Mouse (Mus musculus): Measurements from ENCODE around the gene Tns4. TPM values are rescaled to one million over a fixed set of nuclear protein-coding genes. Genes with fewer than 3 reads are reported as not detected.

The Tns4 gene
- polyA plus RNA-seq, 1 experiment from 2014 or later: 0.84 TPM

DNA sequence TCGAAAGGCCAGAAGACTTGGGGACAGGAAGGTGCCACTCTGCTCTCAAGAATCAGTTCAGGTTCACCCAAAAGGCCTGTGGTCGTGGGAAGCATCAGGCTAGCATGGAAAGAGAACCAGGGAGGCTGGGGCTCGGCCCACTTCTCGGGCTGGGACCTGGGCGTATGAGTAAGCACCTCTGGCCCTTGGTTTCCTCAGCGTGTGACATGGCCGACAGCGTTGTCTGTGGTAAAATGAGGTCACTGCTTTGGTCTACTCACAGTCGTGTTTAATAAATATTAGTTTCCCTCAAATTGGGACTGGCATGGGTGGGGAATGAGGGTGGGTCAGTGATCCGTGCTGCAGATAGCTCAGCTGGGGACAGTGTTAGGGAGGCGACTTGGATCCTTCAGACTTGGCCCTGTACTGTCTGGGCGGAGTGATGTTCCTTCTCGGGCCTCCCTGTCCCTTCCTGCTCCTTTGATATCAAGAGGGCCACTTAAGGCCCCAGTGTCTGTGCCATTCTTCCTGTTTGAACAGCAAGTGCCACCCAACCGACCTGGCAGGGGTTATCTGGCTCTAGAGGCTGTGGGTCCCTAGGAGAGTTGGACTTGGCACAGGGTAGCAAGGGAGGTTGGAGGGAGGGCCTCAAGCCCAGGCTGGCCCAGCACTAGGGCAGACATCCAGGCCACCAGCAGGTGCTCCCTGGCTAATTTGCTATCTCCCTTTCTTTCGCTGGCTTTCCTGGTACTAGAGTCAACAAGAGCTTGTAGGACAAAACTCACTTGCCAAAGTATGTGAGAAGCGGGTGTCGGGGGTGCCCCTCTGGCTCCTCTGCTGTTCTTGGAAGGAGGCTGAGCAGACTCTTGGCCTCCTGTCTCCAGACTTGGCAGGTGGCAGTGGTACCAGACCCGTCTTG lies 38.9 kb upstream of the Tns4 start:
- 0 out of 2 replicates have a peak, but pooled peaks cover 4% of the 10 kb centered on the region for H3K9me3 ChIP-seq (replicated peaks)
- WGBS: 88% methylated on average over 18 of the region's 18 CpGs
- H3K27me3 ChIP-seq (ENCODE audit: low read depth, poor library complexity, severe bottlenecking): no peaks in the 10 kb centered on the region
- H3K4me3 ChIP-seq: no peak overlapping the region
- H3K27ac ChIP-seq (replicated peaks): peak overlapping the region; percentile 28
- no peak for DNase-seq (ENCODE audit: low spot score)
- peaks cover 59% of the 10 kb centered on the region for H3K4me1 ChIP-seq
- no peaks in the 10 kb centered on the region for H3K36me3 ChIP-seq

DNA sequence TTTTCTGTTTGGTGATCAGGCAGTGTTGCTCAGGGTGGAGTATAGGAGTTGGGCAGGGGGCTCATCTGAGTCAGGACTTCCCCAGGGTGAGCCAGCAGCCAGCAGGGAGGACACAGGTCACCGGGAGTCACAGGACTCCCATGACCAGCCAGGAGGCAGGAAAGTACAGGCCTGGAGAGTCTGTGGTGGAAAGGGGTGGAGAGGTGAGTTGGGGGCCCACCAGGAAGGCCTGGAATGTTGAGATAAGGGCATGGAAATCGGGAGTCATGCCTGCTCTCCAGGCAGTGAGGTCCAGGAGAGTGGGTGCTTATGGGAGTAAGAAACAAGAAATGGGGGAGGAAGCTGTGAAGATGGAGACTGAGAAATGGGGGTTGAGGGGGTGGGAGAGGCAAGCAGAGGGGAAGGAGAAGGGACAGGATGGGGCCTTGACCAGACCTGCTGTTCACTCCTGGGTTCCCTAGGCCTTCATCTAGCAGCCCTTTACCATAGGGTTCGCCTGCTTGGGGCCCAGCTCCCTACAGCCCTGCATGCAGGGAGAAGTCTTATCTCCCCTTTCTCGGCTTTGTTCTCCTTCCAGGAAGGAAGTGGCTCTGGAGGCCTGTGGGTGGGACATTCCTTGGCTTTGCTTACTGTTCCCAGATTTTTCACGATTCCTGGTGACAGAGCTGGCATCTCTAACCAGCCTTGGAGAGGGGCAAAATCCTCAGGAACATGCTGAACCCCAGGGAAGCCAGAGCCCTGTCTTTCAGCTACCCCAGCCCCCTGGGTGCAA lies 37.6 kb upstream of the Tns4 start:
- no peaks in the 10 kb centered on the region for H3K36me3 ChIP-seq
- H3K9me3 ChIP-seq (replicated peaks): 0 out of 2 replicates have a peak, but pooled peaks cover 4% of the 10 kb centered on the region
- peaks cover 56% of the 10 kb centered on the region for H3K4me1 ChIP-seq
- H3K4me3 ChIP-seq: no peak overlapping the region
- H3K27me3 ChIP-seq (ENCODE audit: low read depth, poor library complexity, severe bottlenecking): no peaks in the 10 kb centered on the region
- H3K27ac ChIP-seq (replicated peaks): peak overlapping the region; percentile 74
- no peak for DNase-seq (ENCODE audit: low spot score)
- 40% methylated on average over 5 of the region's 5 CpGs for WGBS

DNA sequence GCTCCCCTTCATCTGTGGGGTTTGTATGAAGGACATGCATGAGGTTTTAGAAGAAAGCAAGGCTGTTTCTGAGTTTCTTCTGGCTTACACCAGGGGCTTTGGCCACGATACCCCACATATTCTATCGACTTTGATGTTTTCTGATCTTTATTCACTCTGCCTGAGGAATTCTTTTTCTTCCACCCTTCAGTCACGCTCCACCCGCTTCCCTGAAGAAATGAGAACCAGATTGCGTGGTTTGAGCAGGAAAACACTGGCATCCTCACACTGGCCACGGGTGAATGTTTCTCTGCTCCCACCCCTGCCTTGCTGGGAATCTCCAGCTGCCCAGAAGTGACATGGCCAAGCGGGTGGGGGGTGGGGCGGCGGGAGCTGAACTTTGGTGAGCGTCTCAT lies 35.5 kb upstream of the Tns4 start:
- Histone ChIP-seq H3K27ac (replicated peaks) (peak overlapping the region; percentile 39; the same call in 1 of the 2 replicates), H3K9me3 (replicated peaks) (0 out of 2 replicates have a peak, but pooled peaks cover 4% of the 10 kb centered on the region), H3K4me1 (peaks cover 62% of the 10 kb centered on the region), H3K27me3 (ENCODE audit: low read depth, poor library complexity, severe bottlenecking) (no peaks in the 10 kb centered on the region), H3K4me3 (no peak overlapping the region), H3K36me3 (no peaks in the 10 kb centered on the region)
- 53% methylated on average over 10 of the region's 10 CpGs for WGBS
- DNase-seq (ENCODE audit: low spot score): no peak

DNA sequence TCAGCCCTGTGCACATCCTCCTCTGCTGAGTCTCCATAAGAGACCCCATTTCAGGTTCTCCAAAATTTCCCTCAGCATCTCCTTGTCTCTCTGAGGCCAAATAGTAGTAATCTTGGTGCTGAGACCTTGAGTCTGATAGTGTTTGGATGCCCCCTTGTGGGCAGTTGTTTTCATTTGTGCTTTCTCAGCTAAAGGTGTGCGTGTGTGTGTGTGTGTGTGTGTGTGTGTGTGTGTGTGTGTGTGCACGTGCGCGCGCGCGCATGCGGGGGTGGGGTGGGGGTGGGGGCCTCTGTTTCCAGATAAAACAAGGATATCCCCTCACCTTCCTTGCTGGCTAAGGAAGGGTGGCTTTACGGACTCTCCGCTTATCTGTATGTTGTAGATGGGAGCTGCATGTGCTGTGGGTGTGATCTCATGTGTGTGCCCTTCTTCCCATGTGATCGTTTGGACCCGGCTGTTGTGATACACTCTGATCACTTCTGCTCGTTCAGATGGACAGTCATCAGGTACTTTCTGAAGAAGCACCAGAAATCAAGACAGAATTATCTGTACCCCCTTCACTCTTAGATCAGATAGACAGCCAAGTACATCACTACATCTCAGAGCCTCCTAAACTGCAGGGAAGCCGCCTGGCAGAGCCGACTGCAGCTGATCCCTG lies 35.0 kb upstream of the Tns4 start:
- Histone ChIP-seq H3K4me1 (peaks cover 67% of the 10 kb centered on the region), H3K27me3 (ENCODE audit: low read depth, poor library complexity, severe bottlenecking) (no peaks in the 10 kb centered on the region), H3K27ac (replicated peaks) (no peak overlapping the region), H3K4me3 (no peak overlapping the region), H3K36me3 (no peaks in the 10 kb centered on the region), H3K9me3 (replicated peaks) (0 out of 2 replicates have a peak, but pooled peaks cover 4% of the 10 kb centered on the region)
- peak; percentile 63 for DNase-seq (ENCODE audit: low spot score)
- WGBS: 41% methylated on average over 15 of the region's 15 CpGs

DNA sequence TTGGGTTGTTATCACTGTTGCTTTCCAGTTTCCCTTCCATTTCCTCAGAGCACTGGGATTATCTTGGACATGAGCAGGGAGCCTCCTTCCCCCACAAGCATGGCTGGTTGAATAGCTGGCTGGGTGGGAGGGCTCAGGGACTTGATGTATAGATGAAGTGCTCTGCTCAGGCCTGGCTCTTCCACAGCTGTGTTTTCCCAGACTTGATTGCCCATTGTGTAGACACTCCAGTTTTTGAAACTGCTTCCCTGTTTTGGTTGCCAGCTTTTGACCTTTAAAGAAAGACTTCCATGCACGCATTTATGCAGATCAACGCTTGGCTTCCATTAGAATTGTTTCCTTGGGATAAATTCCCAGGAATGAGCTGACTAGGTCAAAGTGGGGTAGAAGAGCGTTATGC lies 33.6 kb upstream of the Tns4 start:
- no peaks in the 10 kb centered on the region for H3K36me3 ChIP-seq
- peaks cover 67% of the 10 kb centered on the region for H3K4me1 ChIP-seq
- H3K27me3 ChIP-seq (ENCODE audit: low read depth, poor library complexity, severe bottlenecking): no peaks in the 10 kb centered on the region
- 85% methylated on average over 3 of the region's 3 CpGs for WGBS
- no peak overlapping the region for H3K27ac ChIP-seq (replicated peaks)
- peaks cover 4% of the 10 kb centered on the region; the same call in 1 of the 2 replicates for H3K9me3 ChIP-seq (replicated peaks)
- no peak for DNase-seq (ENCODE audit: low spot score)
- no peak overlapping the region for H3K4me3 ChIP-seq

DNA sequence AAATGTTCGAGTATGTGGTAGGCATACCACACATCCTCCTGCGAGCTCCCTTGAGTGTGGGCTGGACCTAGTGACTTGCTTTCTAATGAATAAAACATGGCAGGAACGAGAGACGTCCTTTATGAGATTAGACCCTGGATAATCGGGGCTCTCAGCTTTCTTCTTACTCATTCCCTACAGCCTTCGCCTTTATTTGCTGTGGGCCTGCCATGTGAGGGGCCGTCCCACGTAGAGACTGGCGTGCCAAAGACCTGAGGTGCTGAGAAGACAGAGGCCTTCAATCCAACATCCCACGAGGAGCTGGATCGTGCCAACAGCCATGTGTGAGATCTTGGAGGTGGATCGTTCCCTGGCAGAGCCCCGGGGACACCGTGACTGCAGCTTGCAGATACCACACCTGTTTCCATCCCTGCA lies 32.1 kb upstream of the Tns4 start:
- DNase-seq (ENCODE audit: low spot score): peak; percentile 36
- H3K9me3 ChIP-seq (replicated peaks): peaks cover 4% of the 10 kb centered on the region; the same call in 1 of the 2 replicates
- no peaks in the 10 kb centered on the region for H3K36me3 ChIP-seq
- peak overlapping the region; percentile 74 for H3K27ac ChIP-seq (replicated peaks)
- WGBS: 51% methylated on average over 14 of the region's 14 CpGs
- H3K4me1 ChIP-seq: peaks cover 56% of the 10 kb centered on the region
- H3K27me3 ChIP-seq (ENCODE audit: low read depth, poor library complexity, severe bottlenecking): no peaks in the 10 kb centered on the region
- H3K4me3 ChIP-seq: 0 out of 2 replicates have a peak overlapping the region, but pooled peaks have one; percentile 14

DNA sequence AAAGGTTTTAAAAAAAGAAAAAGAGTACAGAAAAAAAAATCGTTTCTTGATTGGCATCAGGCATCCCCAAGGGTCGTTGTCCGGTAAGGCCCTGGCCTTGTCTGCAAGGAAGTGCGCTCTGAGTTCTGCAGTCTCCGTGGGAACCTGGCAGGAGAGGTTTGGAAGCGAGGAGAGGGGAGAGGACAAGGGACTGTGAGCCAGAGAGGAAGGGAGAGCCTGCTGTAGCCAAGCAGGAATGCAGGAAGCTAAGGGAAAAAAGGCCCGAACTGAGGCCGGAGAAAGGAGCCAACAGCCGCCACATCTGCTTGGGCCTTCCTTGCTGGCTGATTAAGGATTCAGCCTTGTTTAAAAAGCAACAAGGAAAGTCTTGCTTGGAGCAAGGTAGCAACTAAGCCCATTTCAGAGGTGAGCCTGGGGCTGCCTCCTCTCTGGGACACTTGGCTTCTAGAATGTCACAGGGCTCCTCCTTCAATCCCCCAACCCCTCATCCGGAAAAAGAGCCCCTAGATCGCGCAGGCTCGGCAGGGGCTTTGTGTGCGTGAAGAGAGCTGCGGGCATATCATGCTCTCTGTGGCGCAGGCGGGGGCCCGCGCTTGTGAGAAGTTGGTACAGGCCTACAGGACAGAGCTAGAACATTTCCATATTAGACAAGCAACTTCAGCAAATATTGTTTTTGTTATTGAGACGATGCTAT lies 31.6 kb upstream of the Tns4 start:
- Histone ChIP-seq H3K36me3 (no peaks in the 10 kb centered on the region), H3K27ac (replicated peaks) (peak overlapping the region; percentile 74), H3K9me3 (replicated peaks) (peaks cover 4% of the 10 kb centered on the region; the same call in 1 of the 2 replicates), H3K4me3 (0 out of 2 replicates have a peak overlapping the region, but pooled peaks have one; percentile 14), H3K4me1 (peaks cover 53% of the 10 kb centered on the region), H3K27me3 (ENCODE audit: low read depth, poor library complexity, severe bottlenecking) (no peaks in the 10 kb centered on the region)
- 50% methylated on average over 20 of the region's 20 CpGs for WGBS
- peak; percentile 46 for DNase-seq (ENCODE audit: low spot score)

DNA sequence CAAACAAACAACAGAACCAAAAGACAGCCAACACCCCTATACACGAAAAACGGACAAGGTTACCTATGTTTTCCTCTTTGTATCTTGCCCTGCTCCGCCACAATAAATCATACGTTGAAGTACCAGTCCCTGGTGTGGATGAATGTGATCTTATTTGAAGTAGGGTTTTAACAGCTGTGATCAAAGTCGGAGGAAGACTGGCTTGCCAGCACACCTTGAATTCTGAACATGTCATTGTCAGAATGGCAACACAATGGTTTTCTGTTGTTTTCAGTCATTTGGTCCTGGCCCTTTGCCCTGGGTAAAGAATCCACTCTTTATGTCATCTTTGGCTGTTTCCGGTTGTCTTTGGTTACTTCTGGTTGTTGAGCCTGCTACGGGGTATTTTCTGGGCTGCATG lies 29.9 kb upstream of the Tns4 start:
- no peaks in the 10 kb centered on the region for H3K36me3 ChIP-seq
- no peak overlapping the region for H3K27ac ChIP-seq (replicated peaks)
- H3K4me1 ChIP-seq: peaks cover 37% of the 10 kb centered on the region
- WGBS: 89% methylated on average over 7 of the region's 7 CpGs
- H3K27me3 ChIP-seq (ENCODE audit: low read depth, poor library complexity, severe bottlenecking): no peaks in the 10 kb centered on the region
- peaks cover 4% of the 10 kb centered on the region; the same call in 1 of the 2 replicates for H3K9me3 ChIP-seq (replicated peaks)
- no peak overlapping the region for H3K4me3 ChIP-seq
- DNase-seq (ENCODE audit: low spot score): no peak

DNA sequence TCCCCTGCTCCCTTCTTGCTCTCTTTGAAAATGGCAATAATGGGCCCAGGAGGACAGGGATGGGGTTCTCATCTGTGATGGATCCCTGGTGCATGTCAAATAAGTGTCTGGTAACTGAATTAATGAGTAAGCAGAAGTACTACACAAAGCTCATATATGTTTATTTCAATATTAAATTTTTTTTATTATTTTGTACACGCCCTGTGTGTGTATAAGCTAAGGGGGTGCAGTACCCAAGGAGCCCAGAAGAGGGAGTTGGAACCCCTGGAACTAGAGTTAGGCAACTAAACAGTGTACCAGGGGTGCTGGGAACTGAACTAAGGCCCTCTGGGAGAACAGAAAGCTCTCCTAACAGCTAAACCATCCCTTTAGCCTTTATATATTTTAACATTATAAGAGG lies 29.3 kb upstream of the Tns4 start:
- no peak for DNase-seq (ENCODE audit: low spot score)
- peaks cover under 1% of the 10 kb centered on the region; the same call in 1 of the 2 replicates for H3K9me3 ChIP-seq (replicated peaks)
- peaks cover 42% of the 10 kb centered on the region for H3K4me1 ChIP-seq
- no peak overlapping the region for H3K27ac ChIP-seq (replicated peaks)
- no peaks in the 10 kb centered on the region for H3K27me3 ChIP-seq (ENCODE audit: low read depth, poor library complexity, severe bottlenecking)
- 94% methylated on average over 1 of the region's 1 CpGs for WGBS
- H3K36me3 ChIP-seq: no peaks in the 10 kb centered on the region
- no peak overlapping the region for H3K4me3 ChIP-seq

DNA sequence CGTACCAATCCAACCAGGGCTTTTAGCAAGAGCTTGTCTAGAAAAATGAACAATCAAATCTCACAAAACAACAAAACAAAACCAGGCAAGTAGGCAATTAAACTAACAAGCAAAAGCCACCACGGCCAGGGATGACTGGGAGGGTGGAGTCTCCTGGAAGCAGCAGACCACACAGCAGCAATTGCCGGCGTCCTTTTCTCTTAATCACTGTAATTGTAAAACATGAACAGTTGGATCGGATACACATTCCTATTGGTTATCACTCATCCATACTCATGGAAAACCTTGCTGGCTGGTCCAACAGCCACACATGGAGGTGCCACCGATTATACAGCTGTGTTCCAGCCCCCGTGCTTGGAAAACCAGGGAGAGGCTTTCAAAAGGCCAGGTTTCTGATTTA lies 28.8 kb upstream of the Tns4 start:
- no peak overlapping the region for H3K4me3 ChIP-seq
- 90% methylated on average over 7 of the region's 7 CpGs for WGBS
- H3K27ac ChIP-seq (replicated peaks): no peak overlapping the region
- no peak for DNase-seq (ENCODE audit: low spot score)
- H3K9me3 ChIP-seq (replicated peaks): no peaks in the 10 kb centered on the region; the same call in 1 of the 2 replicates
- H3K36me3 ChIP-seq: no peaks in the 10 kb centered on the region
- no peaks in the 10 kb centered on the region for H3K27me3 ChIP-seq (ENCODE audit: low read depth, poor library complexity, severe bottlenecking)
- H3K4me1 ChIP-seq: peaks cover 45% of the 10 kb centered on the region

DNA sequence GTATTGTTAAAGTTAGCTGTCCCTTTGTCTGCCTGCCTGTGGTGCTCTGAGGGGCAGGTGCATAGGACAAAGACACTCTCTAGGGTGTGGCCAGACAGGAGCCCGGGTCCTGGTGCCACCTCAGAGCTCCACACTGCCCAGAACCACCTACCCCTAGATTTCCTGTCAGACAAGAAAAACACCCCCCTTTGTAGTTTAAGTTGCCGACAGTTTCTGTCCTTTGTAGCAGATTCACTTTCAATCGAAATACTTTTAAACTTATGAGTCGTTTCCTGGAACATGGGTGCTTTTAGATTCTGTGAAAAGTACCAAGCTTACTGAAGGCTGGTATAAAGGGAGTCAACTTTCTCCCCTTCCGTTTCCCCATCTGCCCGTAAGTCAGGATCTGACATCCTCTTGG lies 26.8 kb upstream of the Tns4 start:
- no peak for DNase-seq (ENCODE audit: low spot score)
- Histone ChIP-seq H3K4me1 (peaks cover 37% of the 10 kb centered on the region), H3K4me3 (no peak overlapping the region), H3K27ac (replicated peaks) (no peak overlapping the region), H3K9me3 (replicated peaks) (no peaks in the 10 kb centered on the region; the same call in 1 of the 2 replicates), H3K36me3 (no peaks in the 10 kb centered on the region), H3K27me3 (ENCODE audit: low read depth, poor library complexity, severe bottlenecking) (no peaks in the 10 kb centered on the region)
- 85% methylated on average over 6 of the region's 6 CpGs for WGBS

DNA sequence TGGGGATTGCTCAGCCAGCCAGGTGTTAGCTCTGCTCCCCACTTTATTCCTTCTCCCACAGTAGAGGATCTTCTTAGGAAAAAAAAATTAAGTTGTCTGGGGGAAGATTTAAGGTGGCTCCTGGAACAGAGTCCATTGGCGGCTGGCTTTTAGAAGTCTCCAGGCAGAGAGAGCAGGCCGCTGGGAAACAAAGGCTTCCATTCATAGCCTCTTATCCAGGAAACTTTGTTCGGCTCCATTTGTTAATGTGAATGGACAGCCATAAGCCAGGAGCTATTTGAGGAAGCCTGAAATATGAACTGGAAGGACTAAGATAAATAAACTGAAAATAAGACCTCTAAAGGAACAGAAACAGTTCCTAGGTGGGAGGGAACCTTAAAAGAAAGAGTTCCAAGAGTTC lies 24.0 kb upstream of the Tns4 start:
- no peaks in the 10 kb centered on the region for H3K9me3 ChIP-seq (replicated peaks)
- H3K27me3 ChIP-seq (ENCODE audit: low read depth, poor library complexity, severe bottlenecking): no peaks in the 10 kb centered on the region
- H3K36me3 ChIP-seq: no peaks in the 10 kb centered on the region
- H3K4me3 ChIP-seq: peak overlapping the region; percentile 14
- H3K27ac ChIP-seq (replicated peaks): peak overlapping the region; percentile 75
- peaks cover 24% of the 10 kb centered on the region for H3K4me1 ChIP-seq
- DNase-seq (ENCODE audit: low spot score): peak; percentile 57
- WGBS: 4% methylated on average over 3 of the region's 3 CpGs

Measured in midbrain, embryonic 10.5 days (tissue).